Mouse (Mus musculus) hindbrain, embryonic 15.5 days (tissue): ENCODE measurements around the gene Elp4. TPM values are rescaled to one million over a fixed set of nuclear protein-coding genes. Genes with fewer than 3 reads are reported as not detected.

Experiments used
- ATAC-seq: fragments of 200-750 bp; cut with Nextera tagmentation; 2 replicates; pipeline ENCODE4 v1.8.0; 2017; ENCODE audit warnings: low read depth, moderate number of reproducible peaks, moderate TSS enrichment; ENCODE audit not compliant: low FRiP score
- H3K27ac ChIP-seq: fragments of 300-500 bp; sonication (generic); replicated peaks from 2 replicates; pipeline ENCODE4 v1.5.1; 2015; ENCODE audit warnings: mild to moderate bottlenecking, inconsistent platforms
- H3K27me3 ChIP-seq: fragments of 300-500 bp; sonication (generic); 2 replicates; pipeline ENCODE4 v1.6.1; 2015; ENCODE audit warnings: control low read depth, inconsistent platforms
- H3K36me3 ChIP-seq: fragments of 300-500 bp; sonication (generic); 2 replicates; pipeline ENCODE4 v1.6.1; 2015; ENCODE audit warnings: control low read depth, inconsistent platforms
- H3K4me1 ChIP-seq: fragments of 300-500 bp; sonication (generic); replicated peaks from 2 replicates; pipeline ENCODE4 v1.6.1; 2015; ENCODE audit warnings: control low read depth, inconsistent platforms
- H3K4me2 ChIP-seq: fragments of 300-500 bp; sonication (generic); 2 replicates; pipeline ENCODE4 v1.6.1; 2015; ENCODE audit warnings: moderate library complexity, mild to moderate bottlenecking, inconsistent platforms
- H3K4me3 ChIP-seq: fragments of 300-500 bp; sonication (generic); 2 replicates; pipeline ENCODE4 v1.5.1; 2015; ENCODE audit warnings: mild to moderate bottlenecking, inconsistent platforms
- H3K9ac ChIP-seq: fragments of 300-500 bp; sonication (generic); 2 replicates; pipeline ENCODE4 v1.6.1; 2015; ENCODE audit warnings: inconsistent platforms
- H3K9me3 ChIP-seq: fragments of 300-500 bp; sonication (generic); 2 replicates; pipeline ENCODE4 v1.6.1; 2016; ENCODE audit warnings: control low read depth, inconsistent platforms
- WGBS: fragments of 180-500 bp; shearing (Covaris S2); methylation state at CpG from one replicate; pipeline ENCODE4 v1.1.7; 2015; 5-methylcytosine and 5-hydroxymethylcytosine counted together
- polyA plus RNA-seq: library from polyadenylated mRNA; unstranded; fragments of >200 nt; fragmentation: Nextera tagmentation; extraction: Ambion mirVana; gene quantifications from 2 replicates; pipeline ENCODE4 v1.2.1, GENCODE M21; 2015

The Elp4 gene
- polyA plus RNA-seq, 1 experiment from 2014 or later, result 39.3 TPM

GRCm38 (mm10) chr2:105779320-105779891 lies 125.0 kb downstream of the Elp4 start:
- 15% methylated on average over 6 of the region's 6 CpGs for WGBS
- no peak overlapping the region for H3K9ac ChIP-seq
- H3K4me2 ChIP-seq, result no peak overlapping the region
- no peak for ATAC-seq
- H3K9me3 ChIP-seq, result no peaks in the 10 kb centered on the region
- no peaks in the 10 kb centered on the region for H3K27me3 ChIP-seq
- H3K27ac ChIP-seq, result no peak overlapping the region
- H3K36me3 ChIP-seq, result no peaks in the 10 kb centered on the region
- H3K4me3 ChIP-seq, result no peak overlapping the region
- H3K4me1 ChIP-seq, result no peaks in the 10 kb centered on the region

GRCm38 (mm10) chr2:105771314-105771713 lies 133.1 kb downstream of the Elp4 start:
- H3K27me3 ChIP-seq, result no peaks in the 10 kb centered on the region
- ATAC-seq, result no peak
- 93% methylated on average over 3 of the region's 3 CpGs for WGBS
- H3K9me3 ChIP-seq, result no peaks in the 10 kb centered on the region
- no peak overlapping the region for H3K4me2 ChIP-seq
- H3K36me3 ChIP-seq, result 0 out of 2 replicates have a peak, but pooled peaks cover 4% of the 10 kb centered on the region
- no peak overlapping the region for H3K27ac ChIP-seq
- H3K4me1 ChIP-seq, result no peaks in the 10 kb centered on the region
- no peak overlapping the region for H3K9ac ChIP-seq
- H3K4me3 ChIP-seq, result no peak overlapping the region

- Histone ChIP-seq H3K27ac (no peak overlapping the region), H3K4me2 (no peak overlapping the region), H3K4me1 (no peaks in the 10 kb centered on the region), H3K9me3 (no peaks in the 10 kb centered on the region), H3K36me3 (0 out of 2 replicates have a peak, but pooled peaks cover 4% of the 10 kb centered on the region), H3K4me3 (no peak overlapping the region), H3K27me3 (no peaks in the 10 kb centered on the region), H3K9ac (no peak overlapping the region)
- no peak for ATAC-seq
- WGBS, result 75% methylated on average over 4 of the region's 4 CpGs
These were observed 134.5 kb downstream of the Elp4 start for GRCm38 (mm10) chr2:105769747-105770328.

GRCm38 (mm10) chr2:105753512-105753911 lies 150.9 kb downstream of the Elp4 start:
- no peak overlapping the region for H3K4me2 ChIP-seq
- H3K9ac ChIP-seq, result no peak overlapping the region
- whole genome bisulfite sequencing, result 38% methylated on average over 1 of the region's 1 CpGs
- no peak overlapping the region for H3K27ac ChIP-seq
- no peak overlapping the region for H3K4me3 ChIP-seq
- no peaks in the 10 kb centered on the region for H3K9me3 ChIP-seq
- no peaks in the 10 kb centered on the region for H3K27me3 ChIP-seq
- H3K4me1 ChIP-seq, result no peaks in the 10 kb centered on the region
- ATAC-seq, result 0 out of 2 replicates have a peak, but pooled peaks have one; percentile 27
- H3K36me3 ChIP-seq, result no peaks in the 10 kb centered on the region

GRCm38 (mm10) chr2:105749111-105749510 lies 155.3 kb downstream of the Elp4 start:
- no peak overlapping the region for H3K4me2 ChIP-seq
- H3K9ac ChIP-seq, result no peak overlapping the region
- 92% methylated on average over 5 of the region's 5 CpGs for WGBS
- no peak overlapping the region for H3K4me3 ChIP-seq
- 0 out of 2 replicates have a peak, but pooled peaks cover 2% of the 10 kb centered on the region for H3K36me3 ChIP-seq
- H3K9me3 ChIP-seq, result no peaks in the 10 kb centered on the region
- H3K27ac ChIP-seq, result no peak overlapping the region
- H3K4me1 ChIP-seq, result no peaks in the 10 kb centered on the region
- ATAC-seq, result no peak
- no peaks in the 10 kb centered on the region for H3K27me3 ChIP-seq

- 87% methylated on average over 7 of the region's 7 CpGs for WGBS
- Histone ChIP-seq H3K4me2 (no peak overlapping the region), H3K4me3 (no peak overlapping the region), H3K4me1 (no peaks in the 10 kb centered on the region), H3K27ac (no peak overlapping the region), H3K27me3 (no peaks in the 10 kb centered on the region), H3K9ac (no peak overlapping the region), H3K36me3 (0 out of 2 replicates have a peak, but pooled peaks cover 2% of the 10 kb centered on the region), H3K9me3 (no peaks in the 10 kb centered on the region)
- no peak for ATAC-seq
These were observed 157.5 kb downstream of the Elp4 start for GRCm38 (mm10) chr2:105746896-105747295.

GRCm38 (mm10) chr2:105736166-105736565 lies 168.2 kb downstream of the Elp4 start:
- Histone ChIP-seq H3K9ac (no peak overlapping the region), H3K27me3 (no peaks in the 10 kb centered on the region), H3K4me1 (no peaks in the 10 kb centered on the region), H3K4me2 (no peak overlapping the region), H3K36me3 (no peaks in the 10 kb centered on the region), H3K27ac (no peak overlapping the region), H3K4me3 (no peak overlapping the region), H3K9me3 (no peaks in the 10 kb centered on the region)
- no peak for ATAC-seq

- Histone ChIP-seq H3K27ac (no peak overlapping the region), H3K27me3 (no peaks in the 10 kb centered on the region), H3K4me1 (no peaks in the 10 kb centered on the region), H3K9me3 (no peaks in the 10 kb centered on the region), H3K4me2 (no peak overlapping the region), H3K9ac (no peak overlapping the region), H3K4me3 (no peak overlapping the region), H3K36me3 (no peaks in the 10 kb centered on the region)
- 92% methylated on average over 3 of the region's 3 CpGs for WGBS
- ATAC-seq, result no peak
These were observed 173.7 kb downstream of the Elp4 start for GRCm38 (mm10) chr2:105730704-105731103.

- ATAC-seq, result no peak
- no peaks in the 10 kb centered on the region for H3K4me1 ChIP-seq
- H3K36me3 ChIP-seq, result no peaks in the 10 kb centered on the region
- H3K9ac ChIP-seq, result no peak overlapping the region
- H3K9me3 ChIP-seq, result no peaks in the 10 kb centered on the region
- no peak overlapping the region for H3K27ac ChIP-seq
- no peak overlapping the region for H3K4me3 ChIP-seq
- H3K4me2 ChIP-seq, result no peak overlapping the region
- 64% methylated on average over 9 of the region's 9 CpGs for WGBS
- no peaks in the 10 kb centered on the region for H3K27me3 ChIP-seq
These were observed 177.7 kb downstream of the Elp4 start for GRCm38 (mm10) chr2:105726657-105727056.

GRCm38 (mm10) chr2:105715409-105716115 lies 188.8 kb downstream of the Elp4 start:
- Histone ChIP-seq H3K27ac (peak overlapping the region; percentile 48), H3K4me3 (no peak overlapping the region), H3K9me3 (no peaks in the 10 kb centered on the region), H3K9ac (no peak overlapping the region), H3K4me2 (no peak overlapping the region), H3K36me3 (no peaks in the 10 kb centered on the region), H3K4me1 (peaks cover 13% of the 10 kb centered on the region; the same call in 1 of the 2 replicates), H3K27me3 (no peaks in the 10 kb centered on the region)
- 53% methylated on average over 8 of the region's 8 CpGs for WGBS
- peak; percentile 78; the same call in 1 of the 2 replicates for ATAC-seq

GRCm38 (mm10) chr2:105710511-105710910 lies 193.9 kb downstream of the Elp4 start:
- Histone ChIP-seq H3K9ac (no peak overlapping the region), H3K4me1 (no peaks in the 10 kb centered on the region), H3K36me3 (no peaks in the 10 kb centered on the region), H3K27ac (no peak overlapping the region), H3K27me3 (no peaks in the 10 kb centered on the region), H3K4me3 (no peak overlapping the region), H3K4me2 (no peak overlapping the region), H3K9me3 (no peaks in the 10 kb centered on the region)
- no peak for ATAC-seq
- 32% methylated on average over 3 of the region's 3 CpGs for WGBS

- ATAC-seq, result no peak
- 63% methylated on average over 3 of the region's 3 CpGs for WGBS
- no peaks in the 10 kb centered on the region for H3K27me3 ChIP-seq
- no peak overlapping the region for H3K4me2 ChIP-seq
- no peaks in the 10 kb centered on the region for H3K36me3 ChIP-seq
- no peaks in the 10 kb centered on the region for H3K4me1 ChIP-seq
- no peak overlapping the region for H3K9ac ChIP-seq
- no peak overlapping the region for H3K27ac ChIP-seq
- H3K4me3 ChIP-seq, result no peak overlapping the region
- no peaks in the 10 kb centered on the region for H3K9me3 ChIP-seq
These were observed 195.2 kb downstream of the Elp4 start for GRCm38 (mm10) chr2:105709126-105709525.
